Mouse (Mus musculus): ENCODE measurements around the gene Rundc3a.

- TF ChIP-seq CTCF (IDR thresholded peaks at IDR 0.05; ENCODE audit: borderline replicate concordance, insufficient read depth, low read depth, low read length) (no peak), POLR2A (IDR thresholded peaks at IDR 0.05; ENCODE audit: borderline replicate concordance, insufficient read depth, low read length) (no peak)
Observed at GRCm38 (mm10) chr11:102381341-102382100, 11.7 kb upstream of the Rundc3a start.
